Comparison of ENCODE assay signal across 8 mouse cellular contexts in the genomic region with DNA sequence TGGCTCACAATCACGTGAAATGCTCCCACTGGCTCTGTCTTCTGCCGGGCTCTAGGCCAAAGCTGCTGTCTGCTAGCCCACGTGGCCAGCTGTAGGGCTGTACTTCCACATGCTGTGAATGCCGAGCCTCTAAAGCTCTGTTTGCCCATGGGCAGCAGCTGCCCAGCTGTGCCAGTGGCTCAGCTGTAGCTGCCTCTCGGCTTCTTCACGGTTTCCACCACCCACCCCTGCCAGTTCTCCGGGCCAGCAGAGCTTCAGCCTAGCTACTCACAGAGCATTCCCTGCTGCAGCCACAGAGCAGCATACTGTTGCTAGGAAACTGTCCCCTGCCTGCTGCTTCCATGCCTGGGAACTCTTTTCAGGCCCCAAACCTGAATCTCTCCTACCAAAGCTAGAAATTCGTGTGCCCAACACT. TPM values are rescaled to one million over a fixed set of nuclear protein-coding genes. Genes with fewer than 3 reads are reported as not detected.
DNase-seq lines count a peak whose midpoint lies in the region; ATAC-seq and TF ChIP-seq lines count a peak whose summit lies in the region.

No protein-coding gene starts in this region.

- no peak for TF ChIP-seq EP300 in heart, postnatal 0 days (IDR thresholded peaks at IDR 0.05; ENCODE audit: low read depth)

- peaks cover 3% of the 10 kb centered on the region; the same call in 1 of the 2 replicates for H3K27me3 ChIP-seq in forebrain, embryonic 13.5 days
- no peaks in the 10 kb centered on the region for H3K27me3 ChIP-seq in heart, postnatal 0 days (ENCODE audit: control insufficient read depth, insufficient read depth, low read length)

- 0 out of 2 replicates have a peak, but pooled peaks cover 4% of the 10 kb centered on the region for H3K9me3 ChIP-seq in forebrain, embryonic 13.5 days (replicated peaks)
- no peaks in the 10 kb centered on the region for H3K9me3 ChIP-seq in heart, postnatal 0 days (replicated peaks; ENCODE audit: control insufficient read depth, low read length)

- TF ChIP-seq CTCF in heart, postnatal 0 days (IDR thresholded peaks at IDR 0.05; ENCODE audit: low read depth), result no peak

- DNase-seq in cerebellum, postnatal 25 days, result peak; percentile 17 to 47
- DNase-seq in heart, postnatal 0 days (ENCODE audit: low spot score), result peak; percentile 17
- peak; percentile 67 to 71 for DNase-seq in layer of hippocampus, postnatal 14 days (ENCODE audit: low spot score in 2 of 2)
- DNase-seq in right cerebral cortex, postnatal 14 days, result peak; percentile 70
- no peak for DNase-seq in c-Kit-positive CD71-positive TER-119-positive erythroid progenitor cells, embryonic 14.5 days (ENCODE audit: low spot score)

- 11% methylated on average over 8 of the region's 8 CpGs for WGBS in forebrain, embryonic 13.5 days
- WGBS in heart, postnatal 0 days, result 7% methylated on average over 8 of the region's 8 CpGs

- peak overlapping the region; percentile 25 for H3K27ac ChIP-seq in forebrain, embryonic 13.5 days
- H3K27ac ChIP-seq in heart, postnatal 0 days (ENCODE audit: low read depth), result no peak overlapping the region

- no peak overlapping the region for H3K9ac ChIP-seq in forebrain, embryonic 13.5 days
- H3K9ac ChIP-seq in heart, postnatal 0 days (replicated peaks; ENCODE audit: low read depth, low read length), result no peak overlapping the region

- H3K4me1 ChIP-seq in forebrain, embryonic 13.5 days, result peaks cover 8% of the 10 kb centered on the region
- no peaks in the 10 kb centered on the region for H3K4me1 ChIP-seq in heart, postnatal 0 days (ENCODE audit: control insufficient read depth, insufficient read depth)

- H3K36me3 ChIP-seq in forebrain, embryonic 13.5 days (ENCODE audit: poor library complexity, severe bottlenecking), result no peaks in the 10 kb centered on the region
- H3K36me3 ChIP-seq in heart, postnatal 0 days (replicated peaks; ENCODE audit: control insufficient read depth, insufficient read depth, low read length), result no peaks in the 10 kb centered on the region

- H3K4me2 ChIP-seq in forebrain, embryonic 13.5 days, result peak overlapping the region; percentile 43
- no peak overlapping the region for H3K4me2 ChIP-seq in heart, postnatal 0 days (ENCODE audit: low read depth, low read length)

- H3K4me3 ChIP-seq in forebrain, embryonic 13.5 days, result peak overlapping the region; percentile 10; the same call in 1 of the 2 replicates
- H3K4me3 ChIP-seq in heart, postnatal 0 days (ENCODE audit: low read depth, low read length), result no peak overlapping the region

- ATAC-seq in cerebellum, adult (ENCODE audit: insufficient number of reproducible peaks, low FRiP score, low TSS enrichment), result no peak
- ATAC-seq in forebrain, embryonic 13.5 days, result peak; percentile 67; the same call in 1 of the 2 replicates
- peak; percentile 51; the same call in 1 of the 2 replicates for ATAC-seq in heart, postnatal 0 days (ENCODE audit: insufficient read depth, low read depth)
- ATAC-seq in megakaryocyte-erythroid progenitor cell, adult 5-6 weeks (replicated peaks; ENCODE audit: low FRiP score, low TSS enrichment, poor library complexity, severe bottlenecking), result 0 out of 2 replicates have a peak, but pooled peaks have one; percentile 43

RNA-seq across cellular contexts. Expression of gene Arrb1, which starts 25.2 kb away (rescaled TPM):
- polyA plus RNA-seq in forebrain, embryonic 13.5 days (2015; fragmentation: Nextera tagmentation; extraction: Ambion mirVana), result 7.4 and 10.6 TPM in 2 replicates
- total RNA-seq in heart, postnatal 0 days (2014; rRNA removed; ENCODE audit: low replicate concordance), result 23.8 and 36.8 TPM in 2 replicates
- polyA plus RNA-seq in heart, postnatal 0 days (2015; fragmentation: Nextera tagmentation; extraction: Ambion mirVana), result 3.3 and 3.5 TPM in 2 replicates
- total RNA-seq in layer of hippocampus, postnatal 14 days (2021), result 100 to 1,000 TPM; 137 to 143 TPM
- 59.0 and 91.0 TPM in 2 replicates for total RNA-seq in megakaryocyte-erythroid progenitor cell, adult 5-6 weeks (2014; fragmentation: Nextera tagmentation)
- total RNA-seq in megakaryocyte-erythroid progenitor cell, adult 5-6 weeks (2017), result 70.4 and 96.2 TPM in 2 replicates

RNA-seq across cellular contexts. Expression of gene Rps3, which starts 26.6 kb away (rescaled TPM):
- polyA plus RNA-seq in forebrain, embryonic 13.5 days (2015; fragmentation: Nextera tagmentation; extraction: Ambion mirVana), result 638 and 696 TPM in 2 replicates
- total RNA-seq in heart, postnatal 0 days (2014; rRNA removed; ENCODE audit: low replicate concordance), result 804 and 987 TPM in 2 replicates
- polyA plus RNA-seq in heart, postnatal 0 days (2015; fragmentation: Nextera tagmentation; extraction: Ambion mirVana), result 439 and 463 TPM in 2 replicates
- 100 to 1,000 TPM; 245 to 264 TPM for total RNA-seq in layer of hippocampus, postnatal 14 days (2021)
- total RNA-seq in megakaryocyte-erythroid progenitor cell, adult 5-6 weeks (2014; fragmentation: Nextera tagmentation), result 1,003 and 1,349 TPM in 2 replicates
- 1,982 and 2,496 TPM in 2 replicates for total RNA-seq in megakaryocyte-erythroid progenitor cell, adult 5-6 weeks (2017)

RNA-seq across cellular contexts. Expression of gene Klhl35, which starts 44.3 kb away (rescaled TPM):
- polyA plus RNA-seq in forebrain, embryonic 13.5 days (2015; fragmentation: Nextera tagmentation; extraction: Ambion mirVana), result 2.3 and 2.5 TPM in 2 replicates
- total RNA-seq in heart, postnatal 0 days (2014; rRNA removed; ENCODE audit: low replicate concordance), result 0.73 and 1.6 TPM in 2 replicates
- polyA plus RNA-seq in heart, postnatal 0 days (2015; fragmentation: Nextera tagmentation; extraction: Ambion mirVana), result 0.59 and 0.75 TPM in 2 replicates
- 1 to 10 TPM; 4.4 to 4.9 TPM for total RNA-seq in layer of hippocampus, postnatal 14 days (2021)
- 2.1 TPM in 1 of 2 replicates, not detected in the other for total RNA-seq in megakaryocyte-erythroid progenitor cell, adult 5-6 weeks (2014; fragmentation: Nextera tagmentation)
- total RNA-seq in megakaryocyte-erythroid progenitor cell, adult 5-6 weeks (2017), result 0.65 TPM in 1 of 2 replicates, not detected in the other
